Mouse (Mus musculus): ENCODE measurements around the gene Nat8f2.

Nat8f2 gene

DNA sequence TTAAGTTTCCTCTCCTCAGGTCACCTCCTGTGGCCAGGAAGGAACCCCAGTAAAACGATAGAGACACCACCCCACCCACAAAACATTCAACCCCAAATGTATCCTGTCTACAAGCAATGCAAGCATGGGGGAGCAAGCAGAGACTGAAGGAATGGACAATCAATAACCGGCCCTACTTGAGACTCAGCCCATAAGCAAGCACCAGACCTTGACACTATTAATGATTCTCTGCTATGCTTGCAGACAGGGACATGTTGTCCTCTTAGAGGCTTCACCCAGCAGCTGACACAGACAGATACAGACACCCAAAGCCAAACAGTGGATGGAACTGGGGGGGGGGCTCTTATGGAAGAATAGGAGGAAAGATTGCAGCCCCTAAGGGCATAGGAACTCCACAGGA is 43.1 kb downstream of the Nat8f2 start:
- DNase-seq (ENCODE audit: low read depth, low spot score): no peak

DNA sequence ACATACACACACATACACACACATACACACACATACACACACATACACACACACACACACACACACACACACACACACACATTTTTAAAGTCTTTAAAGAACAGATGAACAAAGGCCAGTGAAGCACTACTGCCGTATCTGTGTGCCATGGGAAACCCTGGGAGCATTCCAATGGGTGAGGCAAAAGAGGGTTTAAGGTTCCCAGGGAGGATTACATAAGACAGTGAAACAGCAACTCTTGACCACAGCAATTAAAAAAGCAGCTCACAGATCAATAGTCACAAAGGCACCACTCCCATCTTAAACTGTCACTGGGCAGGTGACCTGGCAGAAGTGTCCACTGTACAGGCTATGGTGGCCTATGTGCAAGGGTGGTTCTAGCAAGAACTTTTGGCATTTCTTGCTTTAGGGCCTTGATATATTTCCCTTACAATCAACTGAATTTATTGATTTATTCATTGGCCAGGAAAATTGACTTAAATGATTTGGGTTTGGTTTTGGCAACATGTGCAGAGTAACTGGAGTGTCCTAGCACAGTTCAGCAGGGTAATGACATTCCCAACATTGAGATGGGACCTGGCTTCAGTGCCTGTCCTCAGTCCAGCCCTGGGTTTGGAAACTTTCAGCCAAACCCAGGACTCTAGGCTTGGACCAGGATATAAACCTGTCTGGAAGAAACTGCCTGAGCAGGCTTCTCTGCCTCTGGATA is 45.4 kb downstream of the Nat8f2 start:
- DNase-seq (ENCODE audit: low read depth, low spot score): no peak

DNA sequence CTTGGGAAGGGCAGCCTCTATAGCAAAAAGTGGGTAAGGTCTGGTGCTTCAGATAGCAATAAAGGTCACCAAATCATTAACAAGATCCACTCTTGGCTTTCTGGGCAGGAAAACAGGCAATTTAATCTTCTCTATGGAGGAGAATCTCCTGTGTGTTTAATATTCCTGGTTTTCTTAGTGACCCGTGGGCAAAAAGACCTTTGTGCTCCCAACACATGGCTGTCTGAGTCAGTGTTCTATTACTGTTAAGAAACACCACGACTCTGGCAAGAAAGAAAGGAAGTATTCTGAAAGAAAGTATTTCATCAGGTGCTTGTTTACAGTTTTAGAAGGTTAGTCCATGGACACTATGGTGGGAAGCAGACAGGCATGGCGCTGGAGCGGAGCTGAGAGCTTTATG is 46.7 kb downstream of the Nat8f2 start:
- DNase-seq (ENCODE audit: low read depth, low spot score): no peak

DNA sequence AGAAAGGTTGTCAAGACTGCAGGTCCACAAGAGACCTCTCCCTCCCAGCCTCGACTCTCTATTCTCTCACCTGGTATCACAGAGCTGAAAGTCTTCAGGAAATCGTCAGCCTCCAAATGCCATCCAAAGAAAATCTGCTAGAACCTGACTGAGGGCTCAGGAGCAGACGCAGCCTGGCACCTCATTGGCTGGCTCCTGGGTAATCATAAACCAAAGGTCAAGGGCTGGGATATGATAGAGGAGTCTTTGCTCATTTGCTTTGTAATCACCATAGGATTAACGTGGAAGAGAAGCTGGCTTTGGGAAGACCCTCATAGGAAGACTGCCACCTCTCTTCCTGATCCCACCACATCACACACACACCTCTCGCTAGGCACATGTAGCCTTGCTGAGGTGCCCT is 48.1 kb downstream of the Nat8f2 start, which contains the start of the genes Nat8f6 and Nat8f5:
Gene Nat8f6, minus strand, starts transcription at position 118 of the 400 bp plus-strand sequence.
Gene Nat8f5, minus strand, starts transcription at position 136 of the 400 bp plus-strand sequence.
- no peak for DNase-seq (ENCODE audit: low read depth, low spot score)

DNA sequence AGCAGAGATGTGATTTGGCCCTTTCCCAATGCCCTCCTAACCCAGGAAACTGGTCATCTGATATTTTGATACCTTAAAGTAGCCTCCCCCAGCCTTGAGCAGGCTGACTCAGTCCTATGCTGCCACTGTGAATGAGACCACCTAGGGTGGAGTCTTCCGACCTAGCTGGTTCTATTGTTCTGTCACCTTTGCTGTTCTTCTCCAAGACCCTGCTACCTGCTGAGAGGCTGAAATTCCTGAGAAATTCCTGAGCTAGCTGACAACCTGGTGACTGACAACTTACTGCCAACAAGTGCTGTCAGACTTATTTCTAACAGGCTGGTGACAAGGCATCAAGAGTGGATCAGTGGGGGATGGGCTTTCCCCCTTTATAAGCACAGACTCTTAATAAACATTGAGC is 50.6 kb downstream of the Nat8f2 start:
- DNase-seq (ENCODE audit: low read depth, low spot score): peak; percentile 75
